Mouse (Mus musculus): ENCODE results near the gene Csnk2b.

DNA sequence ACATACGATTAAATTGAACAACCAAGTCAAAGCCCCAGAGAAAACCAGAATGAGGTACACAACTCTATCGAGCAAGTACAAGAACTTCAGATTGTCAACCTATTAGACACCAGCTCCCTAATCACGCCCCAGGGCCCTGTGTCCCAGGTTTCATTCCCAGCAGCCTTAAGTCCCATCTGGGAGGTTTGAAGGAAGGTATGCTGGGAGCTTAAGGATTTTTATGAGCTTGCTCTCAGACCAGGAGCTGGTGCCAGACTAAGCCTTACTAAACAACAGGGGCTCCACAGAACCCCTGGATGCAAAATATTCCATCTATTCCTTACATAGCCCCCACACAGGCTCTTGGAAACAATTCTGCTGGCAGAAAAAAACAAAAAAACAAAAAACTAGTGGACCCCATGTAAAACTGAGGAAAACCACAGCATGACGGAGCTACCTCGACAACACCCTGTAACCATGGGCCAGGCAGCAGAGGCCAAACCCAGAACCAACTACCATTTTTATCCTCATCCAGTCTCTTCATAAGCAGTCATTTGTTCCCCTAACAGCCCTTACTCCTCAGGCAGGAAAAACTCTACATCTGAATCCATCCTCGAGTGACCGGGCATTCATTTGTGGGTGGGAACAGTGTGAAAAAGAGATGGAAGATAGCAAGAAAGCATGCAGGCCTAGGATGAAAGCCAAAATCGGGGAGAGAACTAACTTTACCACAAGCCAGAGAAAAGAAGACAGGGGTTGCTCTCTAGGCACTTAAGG, 41.7 kb upstream of the Csnk2b start:
- TF ChIP-seq CTCF (IDR thresholded peaks at IDR 0.05; ENCODE audit: borderline replicate concordance, extremely low read depth, insufficient read depth, insufficient read length) (no peak), POLR2A (IDR thresholded peaks at IDR 0.05; ENCODE audit: borderline replicate concordance, extremely low read depth, insufficient read depth, insufficient read length, poor library complexity, severe bottlenecking) (no peak)

All from brain, embryonic 14.5 days (tissue).